Mouse (Mus musculus): ENCODE data around the gene Zfp768.

DNA sequence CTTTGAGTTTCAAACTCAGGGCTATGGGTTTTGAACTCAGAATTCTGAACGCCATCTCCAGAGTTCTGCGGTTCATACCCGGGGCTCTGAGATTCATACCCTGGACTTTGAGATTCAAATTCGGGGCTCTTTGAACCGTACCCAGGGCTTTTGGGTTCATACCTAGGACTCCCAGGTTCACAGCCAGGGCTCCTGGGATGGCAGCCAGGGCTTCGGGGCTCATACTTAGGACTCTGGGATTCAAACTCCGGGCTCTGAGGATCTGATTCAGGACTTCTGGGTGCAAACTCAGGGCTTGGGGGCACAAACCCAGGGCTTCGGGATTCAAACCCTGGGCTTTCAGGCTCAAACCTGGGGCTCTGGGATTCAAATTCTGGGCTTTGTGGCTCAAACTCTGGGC lies 1.0 kb downstream of the Zfp768 start:
- no peak for TF ChIP-seq POLR2A (IDR thresholded peaks at IDR 0.05; ENCODE audit: insufficient read length, low read depth)
- no peak for TF ChIP-seq POLR2AphosphoS2 (IDR thresholded peaks at IDR 0.05; ENCODE audit: insufficient read length, low read depth)
- no peak for TF ChIP-seq SRF (IDR thresholded peaks at IDR 0.05; ENCODE audit: control insufficient read depth, insufficient read length, low read depth)
- TF ChIP-seq USF1 (IDR thresholded peaks at IDR 0.05; ENCODE audit: low read depth) = no peak
- no peak for TF ChIP-seq TCF12 (IDR thresholded peaks at IDR 0.05; ENCODE audit: insufficient read depth, poor library complexity, severe bottlenecking)
- TF ChIP-seq REST (IDR thresholded peaks at IDR 0.05; ENCODE audit: insufficient read depth, insufficient read length) = no peak
- no peak for TF ChIP-seq MAX (IDR thresholded peaks at IDR 0.05; ENCODE audit: low read depth)
- no peak for TF ChIP-seq MYOD1 (IDR thresholded peaks at IDR 0.05; ENCODE audit: control insufficient read depth in 1 of 3, insufficient read length in 2 of 3, low read depth in 2 of 3)
- TF ChIP-seq TCF3 (IDR thresholded peaks at IDR 0.05; ENCODE audit: insufficient read length, low read depth) = no peak

All from myocyte (in vitro differentiated cells).